Mouse (Mus musculus) erythroblast, embryonic 14.5 days (primary cell): ENCODE measurements around the gene Hist1h2bk.

Experiments
- GATA1 ChIP-seq: IDR thresholded peaks from 2 replicates; pipeline ENCODE4 v1.6.1; 2012; ENCODE audit warnings: low read length, inconsistent platforms, mixed read lengths
- TAL1 ChIP-seq: IDR thresholded peaks from 3 replicates; pipeline ENCODE4 v1.6.1; 2012; ENCODE audit warnings: low read length, inconsistent platforms, mixed read lengths

DNA sequence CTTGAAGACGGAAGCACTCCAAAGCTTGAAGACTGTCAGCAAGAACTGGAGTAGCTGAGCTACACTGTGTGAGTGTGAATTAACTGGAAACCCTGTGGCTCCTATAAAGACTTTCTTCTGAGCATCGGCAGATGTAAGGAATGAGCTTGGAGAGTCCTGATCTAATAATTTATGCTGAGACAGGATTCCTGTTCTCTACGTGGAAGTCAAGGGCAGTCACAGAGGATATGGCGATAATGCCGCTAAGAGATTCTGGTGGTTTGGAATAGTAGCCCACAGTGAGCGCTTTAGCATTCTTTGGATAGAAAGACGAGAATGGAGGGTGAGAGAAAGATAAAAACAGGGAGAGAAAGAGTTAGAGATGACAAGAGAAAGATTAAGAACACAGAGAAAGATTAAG lies 27.8 kb upstream of the Hist1h2bk start:
- no peak for TF ChIP-seq GATA1
- TF ChIP-seq TAL1 = no peak
